Mouse (Mus musculus) kidney, embryonic 15.5 days (tissue): ENCODE measurements at regions not wholly inside any gene's neighbourhood (a gene's known extent, or its start where the extent isn't known, plus 50 kb on each side); places are given as distances from the start of the nearest gene placed in this dataset.

ENCODE experiments used
- ATAC-seq: fragments of 200-750 bp; cut with Nextera tagmentation; replicated peaks from 2 replicates; pipeline ENCODE4 v1.8.0; 2017; ENCODE audit warnings: moderate TSS enrichment; ENCODE audit not compliant: low FRiP score
- H3K27ac ChIP-seq: fragments of 300-500 bp; sonication (generic); 2 replicates; pipeline ENCODE4 v1.5.1; 2015; ENCODE audit warnings: mild to moderate bottlenecking, inconsistent platforms
- H3K27me3 ChIP-seq: fragments of 300-500 bp; sonication (generic); 2 replicates; pipeline ENCODE4 v1.6.1; 2015; ENCODE audit warnings: inconsistent platforms
- H3K36me3 ChIP-seq: fragments of 300-500 bp; sonication (generic); 2 replicates; pipeline ENCODE4 v1.6.1; 2015; ENCODE audit warnings: inconsistent platforms
- H3K4me1 ChIP-seq: fragments of 300-500 bp; sonication (generic); 2 replicates; pipeline ENCODE4 v1.6.1; 2015; ENCODE audit warnings: inconsistent platforms
- H3K4me2 ChIP-seq: fragments of 300-500 bp; sonication (generic); 2 replicates; pipeline ENCODE4 v1.6.1; 2015; ENCODE audit warnings: moderate library complexity, mild to moderate bottlenecking, inconsistent platforms
- H3K4me3 ChIP-seq: fragments of 300-500 bp; sonication (generic); replicated peaks from 2 replicates; pipeline ENCODE4 v1.5.1; 2015; ENCODE audit warnings: mild to moderate bottlenecking, inconsistent platforms
- H3K9ac ChIP-seq: fragments of 300-500 bp; sonication (generic); 2 replicates; pipeline ENCODE4 v1.6.1; 2015; ENCODE audit warnings: mild to moderate bottlenecking, inconsistent platforms
- H3K9me3 ChIP-seq: fragments of 300-500 bp; sonication (generic); replicated peaks from 2 replicates; pipeline ENCODE4 v1.6.1; 2016; ENCODE audit warnings: inconsistent platforms
- WGBS: fragments of 180-500 bp; shearing (Covaris S2); methylation state at CpG from one replicate; pipeline ENCODE4 v1.1.7; 2015; ENCODE audit warnings: mixed read lengths; 5-methylcytosine and 5-hydroxymethylcytosine counted together

DNA sequence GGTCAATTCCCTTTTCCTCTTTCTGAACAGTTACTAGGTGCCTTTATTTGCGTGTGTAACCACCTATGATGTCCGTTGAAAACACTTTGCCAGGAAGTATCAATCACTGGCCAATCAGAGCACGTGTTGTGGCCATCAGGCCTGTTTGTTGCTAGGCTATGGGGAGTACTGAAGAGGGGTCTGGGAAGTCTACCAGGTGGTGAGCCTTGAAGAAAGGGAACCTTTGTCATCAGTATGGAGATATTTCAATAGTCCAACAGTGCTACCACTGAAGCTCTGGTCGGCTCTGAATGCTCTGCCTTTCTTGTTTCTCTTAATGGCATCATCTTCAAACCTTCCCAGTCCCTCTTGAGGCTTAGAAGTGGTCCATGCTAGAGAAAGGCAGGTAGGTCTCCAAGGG lies 124.6 kb upstream of the Bcor start:
- Histone ChIP-seq H3K9me3 (no peaks in the 10 kb centered on the region), H3K4me3 (no peak overlapping the region), H3K27ac (no peak overlapping the region), H3K9ac (no peak overlapping the region), H3K36me3 (no peaks in the 10 kb centered on the region), H3K4me2 (no peak overlapping the region), H3K27me3 (peaks cover 39% of the 10 kb centered on the region), H3K4me1 (0 out of 2 replicates have a peak, but pooled peaks cover 8% of the 10 kb centered on the region)
- 65% methylated on average over 4 of the region's 4 CpGs for WGBS
- no peak for ATAC-seq

DNA sequence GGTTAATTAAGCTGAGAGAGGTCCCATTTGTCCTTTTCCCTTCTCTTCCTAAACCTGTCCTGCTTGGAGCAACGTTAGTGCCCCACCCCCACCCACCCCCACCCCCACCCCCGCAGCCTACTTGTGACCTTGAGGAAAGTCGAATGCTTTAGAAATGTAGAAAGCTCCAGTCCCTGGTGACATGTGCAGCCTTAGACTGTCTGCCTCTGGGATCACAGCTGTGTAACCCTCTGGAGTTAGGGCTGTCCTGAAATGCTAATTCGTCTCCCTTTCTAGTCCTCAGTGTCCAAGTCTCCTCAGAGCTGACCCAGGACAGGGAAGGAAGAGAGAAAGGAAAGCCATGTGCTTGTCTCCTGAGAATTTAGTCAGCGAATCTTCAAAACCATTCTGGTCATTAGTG lies 125.0 kb upstream of the Bcor start:
- no peaks in the 10 kb centered on the region for H3K36me3 ChIP-seq
- no peak overlapping the region for H3K9ac ChIP-seq
- H3K27ac ChIP-seq: no peak overlapping the region
- no peak for ATAC-seq
- H3K27me3 ChIP-seq: peaks cover 39% of the 10 kb centered on the region
- no peak overlapping the region for H3K4me2 ChIP-seq
- H3K4me1 ChIP-seq: 0 out of 2 replicates have a peak, but pooled peaks cover 8% of the 10 kb centered on the region
- 56% methylated on average over 5 of the region's 5 CpGs for WGBS
- H3K4me3 ChIP-seq: no peak overlapping the region
- no peaks in the 10 kb centered on the region for H3K9me3 ChIP-seq

- Histone ChIP-seq H3K9ac (no peak overlapping the region), H3K36me3 (no peaks in the 10 kb centered on the region), H3K4me2 (no peak overlapping the region), H3K9me3 (no peaks in the 10 kb centered on the region), H3K27ac (no peak overlapping the region), H3K4me1 (0 out of 2 replicates have a peak, but pooled peaks cover 8% of the 10 kb centered on the region), H3K27me3 (peaks cover 48% of the 10 kb centered on the region), H3K4me3 (no peak overlapping the region)
- 0 out of 2 replicates have a peak, but pooled peaks have one; percentile 29 for ATAC-seq
- 33% methylated on average over 24 of the region's 24 CpGs for WGBS
Observed at GRCm38 (mm10) chrX:12285976-12286909, 126.1 kb upstream of the Bcor start.

DNA sequence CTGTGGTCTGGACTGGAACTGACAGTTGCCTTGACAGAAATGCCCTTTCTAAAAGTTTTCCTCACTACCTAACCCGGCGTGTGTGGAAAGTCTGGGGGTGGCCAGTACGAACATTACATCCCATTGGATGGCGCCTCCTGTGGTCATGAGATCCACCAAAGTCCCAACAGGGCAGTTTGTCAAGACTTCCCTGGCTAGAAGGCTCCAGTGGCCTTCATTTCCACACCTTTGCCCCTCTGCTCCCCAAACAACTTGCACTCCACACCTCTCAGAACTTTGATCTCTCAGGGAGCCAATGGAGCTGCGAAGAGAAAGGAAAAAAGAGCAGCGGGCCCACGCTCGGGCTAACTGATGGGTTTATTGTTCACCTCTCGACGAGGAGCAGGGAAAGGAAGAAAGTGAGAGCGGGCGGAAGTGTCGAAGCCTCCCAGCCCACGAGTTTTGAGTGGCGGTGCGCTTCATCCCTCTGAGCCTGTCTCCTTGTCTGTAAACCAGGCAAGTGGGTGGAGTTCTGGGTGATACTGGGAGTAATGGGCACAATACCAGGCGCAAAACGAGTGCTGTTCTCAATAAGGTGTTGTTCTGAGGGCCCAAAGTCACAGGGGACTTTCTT lies 126.9 kb upstream of the Bcor start:
- WGBS: 24% methylated on average over 18 of the region's 18 CpGs
- no peak for ATAC-seq
- Histone ChIP-seq H3K27ac (no peak overlapping the region), H3K4me2 (no peak overlapping the region), H3K36me3 (no peaks in the 10 kb centered on the region), H3K4me1 (0 out of 2 replicates have a peak, but pooled peaks cover 8% of the 10 kb centered on the region), H3K27me3 (peaks cover 53% of the 10 kb centered on the region), H3K4me3 (no peak overlapping the region), H3K9me3 (no peaks in the 10 kb centered on the region), H3K9ac (no peak overlapping the region)

GRCm38 (mm10) chrX:12287656-12288561 lies 127.8 kb upstream of the Bcor start:
- 0 out of 2 replicates have a peak overlapping the region, but pooled peaks have one; percentile 9 for H3K4me2 ChIP-seq
- no peak for ATAC-seq

DNA sequence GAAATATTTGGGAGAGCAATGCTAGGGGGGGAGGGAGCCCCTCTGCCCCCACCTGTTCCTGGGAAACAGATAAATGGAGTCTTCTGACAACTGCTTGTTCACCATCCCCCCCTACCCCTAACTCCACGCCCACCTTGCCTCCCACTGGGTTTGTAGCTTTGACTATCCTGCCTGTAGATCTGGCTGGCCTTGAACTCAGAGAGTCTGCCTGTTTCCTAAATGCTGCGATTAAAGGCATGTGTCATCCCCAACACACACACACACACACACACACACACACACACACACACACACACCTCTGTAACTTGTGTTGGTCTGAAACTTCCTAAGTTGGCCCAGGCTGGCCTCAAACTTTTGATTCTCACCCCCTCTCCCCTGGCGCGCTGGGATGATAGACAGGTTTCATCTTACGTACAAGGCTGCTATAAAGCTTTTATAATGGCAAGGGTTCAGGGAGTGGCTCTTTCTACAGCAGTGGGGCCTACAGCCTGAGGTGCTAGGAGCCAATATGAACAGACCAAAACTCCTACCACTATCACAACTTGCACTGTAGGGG lies 128.5 kb upstream of the Bcor start:
- no peak for ATAC-seq
- WGBS: 50% methylated on average over 4 of the region's 5 CpGs
- H3K9ac ChIP-seq: no peak overlapping the region
- H3K36me3 ChIP-seq: no peaks in the 10 kb centered on the region
- H3K4me1 ChIP-seq: 0 out of 2 replicates have a peak, but pooled peaks cover 8% of the 10 kb centered on the region
- no peak overlapping the region for H3K27ac ChIP-seq
- H3K4me2 ChIP-seq: no peak overlapping the region
- peaks cover 58% of the 10 kb centered on the region for H3K27me3 ChIP-seq
- no peak overlapping the region for H3K4me3 ChIP-seq
- H3K9me3 ChIP-seq: no peaks in the 10 kb centered on the region

More at GRCm38 (mm10) chrX:12287656-12288561, 127.8 kb upstream of the Bcor start:
- Histone ChIP-seq H3K27ac (no peak overlapping the region), H3K9me3 (no peaks in the 10 kb centered on the region), H3K36me3 (no peaks in the 10 kb centered on the region), H3K4me1 (0 out of 2 replicates have a peak, but pooled peaks cover 8% of the 10 kb centered on the region), H3K4me3 (no peak overlapping the region), H3K27me3 (peaks cover 58% of the 10 kb centered on the region), H3K9ac (no peak overlapping the region)
- 24% methylated on average over 17 of the region's 17 CpGs for WGBS

GRCm38 (mm10) chrX:12293146-12293545 lies 133.0 kb upstream of the Bcor start:
- H3K27ac ChIP-seq: no peak overlapping the region
- no peaks in the 10 kb centered on the region for H3K4me1 ChIP-seq
- no peak overlapping the region for H3K9ac ChIP-seq
- H3K36me3 ChIP-seq: no peaks in the 10 kb centered on the region
- no peak overlapping the region for H3K4me3 ChIP-seq
- peaks cover 45% of the 10 kb centered on the region for H3K27me3 ChIP-seq
- H3K9me3 ChIP-seq: no peaks in the 10 kb centered on the region
- WGBS: 41% methylated on average over 2 of the region's 2 CpGs
- H3K4me2 ChIP-seq: no peak overlapping the region
- ATAC-seq: no peak

DNA sequence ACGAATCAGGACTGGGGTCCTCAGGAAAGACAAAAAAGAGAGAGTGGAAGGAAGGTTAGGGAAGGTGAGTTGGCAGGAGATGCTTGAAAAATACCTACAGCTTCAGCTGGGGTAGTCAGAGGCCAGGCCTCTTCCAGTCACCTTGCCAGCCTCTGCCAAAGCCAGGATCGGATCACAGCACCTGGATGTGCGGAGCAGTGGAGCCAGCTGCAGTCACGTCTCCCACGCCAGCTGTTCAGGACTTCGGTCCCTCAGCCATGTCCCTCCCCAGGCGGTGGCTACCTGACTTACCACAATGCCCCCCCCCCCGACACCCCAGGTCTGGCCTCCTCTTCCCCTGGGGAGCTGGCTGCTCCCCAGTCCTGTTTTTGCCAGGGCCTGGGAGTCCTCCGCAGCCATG lies 134.3 kb upstream of the Bcor start:
- no peaks in the 10 kb centered on the region for H3K4me1 ChIP-seq
- ATAC-seq: no peak
- no peak overlapping the region for H3K4me2 ChIP-seq
- no peak overlapping the region for H3K4me3 ChIP-seq
- no peaks in the 10 kb centered on the region for H3K9me3 ChIP-seq
- no peaks in the 10 kb centered on the region for H3K36me3 ChIP-seq
- no peak overlapping the region for H3K9ac ChIP-seq
- 68% methylated on average over 9 of the region's 9 CpGs for WGBS
- H3K27me3 ChIP-seq: peaks cover 35% of the 10 kb centered on the region
- no peak overlapping the region for H3K27ac ChIP-seq

GRCm38 (mm10) chrX:12294941-12295340 lies 134.8 kb upstream of the Bcor start:
- no peak for ATAC-seq
- Histone ChIP-seq H3K4me2 (no peak overlapping the region), H3K9ac (no peak overlapping the region), H3K4me1 (no peaks in the 10 kb centered on the region), H3K9me3 (no peaks in the 10 kb centered on the region), H3K27me3 (peaks cover 35% of the 10 kb centered on the region), H3K36me3 (no peaks in the 10 kb centered on the region), H3K27ac (no peak overlapping the region), H3K4me3 (no peak overlapping the region)
- WGBS: 35% methylated on average over 6 of the region's 6 CpGs

DNA sequence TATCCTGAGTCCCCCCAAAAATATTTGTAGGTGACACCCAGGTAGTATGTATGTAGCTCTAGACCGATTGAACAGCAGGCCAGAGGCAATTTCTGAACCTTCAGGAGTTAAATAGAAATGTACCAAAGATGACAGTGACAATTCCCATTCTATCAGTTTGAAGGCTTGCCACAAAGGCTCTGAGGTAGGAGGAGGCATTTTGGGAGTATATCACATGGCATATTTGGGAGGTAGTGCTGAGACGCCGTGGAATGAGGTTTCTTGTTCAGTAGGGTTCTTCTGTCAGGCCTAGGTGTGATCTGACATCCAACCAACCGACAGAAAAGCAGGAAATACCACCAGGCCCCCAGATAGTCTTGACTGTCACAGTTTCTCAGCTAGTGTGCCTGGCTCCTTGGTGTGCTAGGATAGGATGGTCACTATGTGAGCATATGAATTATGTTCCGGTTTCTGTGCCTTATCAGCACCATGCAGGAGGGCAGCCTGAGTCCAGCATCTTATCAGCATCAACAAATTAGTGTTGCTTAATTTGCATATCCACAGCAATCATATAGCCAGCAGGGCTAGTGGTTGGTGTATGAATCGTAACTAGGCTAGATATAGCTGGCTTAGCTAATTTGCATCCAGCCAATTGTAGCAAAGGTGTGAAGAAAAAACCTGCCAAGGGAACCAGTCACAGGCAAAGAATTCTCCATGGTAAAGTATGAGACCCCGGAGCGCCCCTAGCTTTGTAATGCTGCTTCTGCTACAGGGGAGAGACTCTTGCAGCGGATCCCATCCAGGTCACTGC lies 136.3 kb upstream of the Bcor start:
- WGBS: 75% methylated on average over 9 of the region's 9 CpGs
- H3K36me3 ChIP-seq: no peaks in the 10 kb centered on the region
- H3K4me1 ChIP-seq: no peaks in the 10 kb centered on the region
- no peak overlapping the region for H3K4me2 ChIP-seq
- no peak overlapping the region for H3K27ac ChIP-seq
- H3K4me3 ChIP-seq: no peak overlapping the region
- H3K9ac ChIP-seq: no peak overlapping the region
- no peaks in the 10 kb centered on the region for H3K9me3 ChIP-seq
- ATAC-seq: no peak; the same call in 1 of the 2 replicates
- peaks cover 31% of the 10 kb centered on the region; the same call in 1 of the 2 replicates for H3K27me3 ChIP-seq

- Histone ChIP-seq H3K4me3 (no peak overlapping the region), H3K9ac (no peak overlapping the region), H3K27ac (no peak overlapping the region), H3K36me3 (no peaks in the 10 kb centered on the region), H3K27me3 (peaks cover 22% of the 10 kb centered on the region; the same call in 1 of the 2 replicates), H3K4me2 (no peak overlapping the region), H3K9me3 (no peaks in the 10 kb centered on the region), H3K4me1 (no peaks in the 10 kb centered on the region)
- WGBS: 87% methylated on average over 5 of the region's 5 CpGs
- no peak for ATAC-seq
Observed at GRCm38 (mm10) chrX:12298609-12299008, 138.5 kb upstream of the Bcor start.
